In genomic region chrX:169608551-169608950, GRCm38 (mm10) we compare ENCODE assay signal across 22 mouse cellular contexts.
A peak's percentile ranks its signal among the peaks of the same experiment; 100 is the strongest.
DNase-seq lines count a peak whose midpoint lies in the region; ATAC-seq lines count a peak whose summit lies in the region.
"Had no signal": no experiment of that assay in that cellular context is flagged by ENCODE, and none has a peak within 500 bp of the region (broad histone marks: within the 10 kb centered on the region; RNA-seq: fewer than 3 reads in every experiment).

No protein-coding gene starts in this region.

- no peaks in the 10 kb centered on the region for H3K4me1 ChIP-seq in forebrain, embryonic 16.5 days (replicated peaks; ENCODE audit: control insufficient read depth, insufficient read depth, low read length)
- 0 out of 2 replicates have a peak, but pooled peaks cover 3% of the 10 kb centered on the region for H3K4me1 ChIP-seq in forebrain, embryonic 15.5 days
- no peaks in the 10 kb centered on the region for H3K4me1 ChIP-seq in kidney, embryonic 15.5 days
- H3K4me1 ChIP-seq: embryonic facial prominence, embryonic 12.5 days; heart, embryonic 12.5 days; megakaryocyte, embryonic 14.5 days; midbrain, embryonic 13.5 days had no signal

- no peaks in the 10 kb centered on the region for H3K36me3 ChIP-seq in forebrain, embryonic 16.5 days (ENCODE audit: control insufficient read depth, insufficient read depth)
- H3K36me3 ChIP-seq in forebrain, embryonic 15.5 days = no peaks in the 10 kb centered on the region
- H3K36me3 ChIP-seq in kidney, embryonic 15.5 days = no peaks in the 10 kb centered on the region
- H3K36me3 ChIP-seq: embryonic facial prominence, embryonic 12.5 days; heart, embryonic 12.5 days; midbrain, embryonic 13.5 days had no signal

- no peaks in the 10 kb centered on the region for H3K9me3 ChIP-seq in forebrain, embryonic 16.5 days (ENCODE audit: control insufficient read depth, low read length)
- H3K9me3 ChIP-seq in forebrain, embryonic 15.5 days = no peaks in the 10 kb centered on the region
- no peaks in the 10 kb centered on the region for H3K9me3 ChIP-seq in kidney, embryonic 15.5 days (replicated peaks)
- H3K9me3 ChIP-seq: embryonic facial prominence, embryonic 12.5 days; heart, embryonic 12.5 days; megakaryocyte, embryonic 14.5 days; midbrain, embryonic 13.5 days had no signal

- WGBS in forebrain, embryonic 16.5 days = 33% methylated on average over 1 of the region's 1 CpGs
- WGBS in forebrain, embryonic 15.5 days = 44% methylated on average over 1 of the region's 1 CpGs
- WGBS in kidney, embryonic 15.5 days = 82% methylated on average over 1 of the region's 1 CpGs

- no peaks in the 10 kb centered on the region; the same call in 1 of the 2 replicates for H3K27me3 ChIP-seq in forebrain, embryonic 16.5 days (replicated peaks; ENCODE audit: control insufficient read depth, insufficient read depth, low read length)
- H3K27me3 ChIP-seq in forebrain, embryonic 15.5 days = no peaks in the 10 kb centered on the region
- peaks cover 30% of the 10 kb centered on the region for H3K27me3 ChIP-seq in kidney, embryonic 15.5 days
- H3K27me3 ChIP-seq: embryonic facial prominence, embryonic 12.5 days; heart, embryonic 12.5 days; megakaryocyte, embryonic 14.5 days; Patski had no signal

- peak; percentile 44 for DNase-seq in kidney, postnatal 14 days
- peak; percentile 1 for DNase-seq in lung, postnatal 25 days (ENCODE audit: low spot score)
- no peak for DNase-seq in lung, postnatal 10 days
- DNase-seq in right cerebral cortex, postnatal 25 days = no peak
- DNase-seq: adrenal gland, postnatal 36 days; cerebellum, adult 11 months; gastrocnemius, postnatal 25 days; heart, adult 18-20 months; heart, postnatal 10 days; lung, postnatal 14 days had no signal

- no peak overlapping the region for H3K4me2 ChIP-seq in forebrain, embryonic 16.5 days (ENCODE audit: low read length)
- no peak overlapping the region for H3K4me2 ChIP-seq in forebrain, embryonic 15.5 days (replicated peaks)
- H3K4me2 ChIP-seq in kidney, embryonic 15.5 days = no peak overlapping the region
- H3K4me2 ChIP-seq: embryonic facial prominence, embryonic 12.5 days; heart, embryonic 12.5 days; midbrain, embryonic 13.5 days had no signal

- no peak overlapping the region for H3K4me3 ChIP-seq in forebrain, embryonic 16.5 days (replicated peaks; ENCODE audit: low read length)
- no peak overlapping the region for H3K4me3 ChIP-seq in forebrain, embryonic 15.5 days
- H3K4me3 ChIP-seq in kidney, embryonic 15.5 days (replicated peaks) = no peak overlapping the region
- H3K4me3 ChIP-seq: embryonic facial prominence, embryonic 12.5 days; erythroblast, embryonic 14.5 days; heart, embryonic 12.5 days; left cerebral cortex, adult 2 months; megakaryocyte, embryonic 14.5 days; midbrain, embryonic 13.5 days had no signal

- H3K9ac ChIP-seq in forebrain, embryonic 16.5 days (replicated peaks; ENCODE audit: low read depth, low read length) = no peak overlapping the region
- H3K9ac ChIP-seq in forebrain, embryonic 15.5 days (replicated peaks) = no peak overlapping the region
- no peak overlapping the region for H3K9ac ChIP-seq in kidney, embryonic 15.5 days
- H3K9ac ChIP-seq: embryonic facial prominence, embryonic 12.5 days; heart, embryonic 12.5 days; midbrain, embryonic 13.5 days had no signal

- H3K27ac ChIP-seq in forebrain, embryonic 16.5 days (ENCODE audit: low read length) = no peak overlapping the region
- H3K27ac ChIP-seq in forebrain, embryonic 15.5 days (replicated peaks) = no peak overlapping the region
- H3K27ac ChIP-seq in kidney, embryonic 15.5 days = no peak overlapping the region
- H3K27ac ChIP-seq: embryonic facial prominence, embryonic 12.5 days; hindbrain, postnatal 0 days; left cerebral cortex, adult 2 months; midbrain, embryonic 13.5 days had no signal

- 0 out of 2 replicates have a peak, but pooled peaks have one; percentile 20 for ATAC-seq in forebrain, embryonic 16.5 days
- no peak for ATAC-seq in forebrain, embryonic 15.5 days (replicated peaks)
- ATAC-seq in kidney, embryonic 15.5 days (replicated peaks; ENCODE audit: low FRiP score) = no peak
- ATAC-seq: hindbrain, postnatal 0 days; intestine, embryonic 16.5 days; midbrain, embryonic 13.5 days; Patski had no signal

Comparison
In these comparisons a context has a peak if more than half of its experiments do, and no peak if none do; other contexts are left out.
1. DNase-seq: peak in kidney, postnatal 14 days (single experiment) and lung, postnatal 25 days (single experiment); none in lung, postnatal 10 days (single experiment) and right cerebral cortex, postnatal 25 days (single experiment).